Mouse (Mus musculus): ENCODE measurements around the gene C9.

DNA sequence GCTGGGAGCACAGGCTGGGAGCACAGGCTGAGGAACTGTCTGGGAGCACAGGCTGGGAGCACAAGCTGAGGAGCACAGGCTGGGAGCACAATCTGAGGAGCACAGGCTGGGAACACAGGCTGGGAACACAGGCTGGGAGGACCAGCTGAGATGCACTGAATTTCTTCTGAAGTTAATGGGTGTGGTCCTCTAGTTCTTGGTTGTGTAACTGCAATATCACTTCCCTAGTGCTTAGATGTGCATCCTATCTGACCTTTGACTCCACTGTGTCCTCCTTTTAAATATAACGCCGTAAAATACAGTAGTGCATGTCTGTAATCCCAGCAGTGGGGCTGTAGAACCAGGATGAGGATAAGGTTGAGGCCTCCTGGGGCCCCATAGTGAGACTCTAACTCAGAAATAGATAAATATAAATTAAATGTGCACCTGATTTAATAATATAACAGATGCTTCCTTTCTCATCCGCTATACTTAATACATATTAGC is 88.8 kb downstream of the C9 start:
- TF ChIP-seq POLR2A (IDR thresholded peaks at IDR 0.05; ENCODE audit: extremely low read depth, insufficient read depth, low read length) = no peak
- TF ChIP-seq CTCF (IDR thresholded peaks at IDR 0.05; ENCODE audit: low read depth, low read length) = no peak
